Mouse (Mus musculus): Measurements from ENCODE around the gene Trappc10. TPM values are rescaled to one million over a fixed set of nuclear protein-coding genes. Genes with fewer than 3 reads are reported as not detected.

Trappc10 gene
- polyA plus RNA-seq, 1 experiment, result 63.0 TPM

Other genes starting within 250 kb of the Trappc10 start
- 164 and 180 TPM in 2 replicates for gene Pfkl, start 234.6 kb downstream of the Trappc10 start, polyA plus RNA-seq (2012; rRNA removed)
- gene Dnmt3l, start 202.7 kb downstream of the Trappc10 start, polyA plus RNA-seq (2012; rRNA removed), result 0.34 and 0.52 TPM in 2 replicates
- gene Aire, start 201.0 kb downstream of the Trappc10 start, polyA plus RNA-seq (2012; rRNA removed), result 0.13 and 0.30 TPM in 2 replicates
- gene Icosl, start 175.3 kb downstream of the Trappc10 start, polyA plus RNA-seq (2012; rRNA removed), result 2.6 and 2.9 TPM in 2 replicates
- 115 and 117 TPM in 2 replicates for gene D10Jhu81e, start 74.9 kb downstream of the Trappc10 start, polyA plus RNA-seq (2012; rRNA removed)
- 16.8 and 18.0 TPM in 2 replicates for gene Pwp2, start 59.5 kb downstream of the Trappc10 start, polyA plus RNA-seq (2012; rRNA removed)
- gene Agpat3, start 107.8 kb upstream of the Trappc10 start, polyA plus RNA-seq (2012; rRNA removed), result 218 and 220 TPM in 2 replicates
- gene Rrp1, start 168.4 kb upstream of the Trappc10 start, polyA plus RNA-seq (2012; rRNA removed), result 699 and 728 TPM in 2 replicates
- gene Cstb, start 181.0 kb upstream of the Trappc10 start, polyA plus RNA-seq (2012; rRNA removed), result 69.5 and 75.2 TPM in 2 replicates
- gene Pdxk, start 220.3 kb upstream of the Trappc10 start, polyA plus RNA-seq (2012; rRNA removed), result 80.2 and 80.9 TPM in 2 replicates

All from frontal cortex, adult 2 months (tissue).